ENCODE assay signal across 20 mouse cellular contexts in the genomic region with DNA sequence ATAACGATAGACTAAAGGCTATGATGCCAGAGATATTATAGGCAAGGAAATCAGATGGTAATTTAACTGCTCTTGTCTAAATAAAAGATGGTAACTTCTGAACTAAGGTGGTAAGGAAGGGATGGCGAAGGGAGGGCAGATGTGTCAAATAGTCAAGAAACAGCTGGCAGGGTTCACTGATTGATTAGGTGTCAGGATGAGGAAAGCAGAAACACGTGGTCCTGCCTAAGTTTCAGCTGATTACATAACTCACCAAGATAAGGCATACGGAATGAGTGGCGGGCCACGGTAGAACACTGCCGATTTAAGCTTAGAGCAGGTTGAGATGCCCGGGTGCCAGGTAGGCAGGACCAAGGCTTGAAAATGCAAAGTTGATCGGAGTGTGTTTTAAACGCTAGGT.
A peak's percentile ranks its signal among the peaks of the same experiment; 100 is the strongest.
DNase-seq lines count a peak whose midpoint lies in the region.
"Had no signal": no experiment of that assay in that cellular context is flagged by ENCODE, and none has a peak within 500 bp of the region (broad histone marks: within the 10 kb centered on the region; RNA-seq: fewer than 3 reads in every experiment).

No protein-coding gene starts in this region.

- peak; percentile 54 for DNase-seq in heart, adult 11 months
- DNase-seq in heart, postnatal 36 days, result no peak
- DNase-seq in lung, postnatal 10 days, result peak; percentile 26
- DNase-seq in lung, postnatal 4 days, result no peak
- DNase-seq in lung, postnatal 25 days (ENCODE audit: low spot score), result peak; percentile 23
- DNase-seq in neural tube, embryonic 10.5 days (ENCODE audit: extremely low spot score, low spot score), result no peak
- DNase-seq in forebrain, embryonic 10.5 days (ENCODE audit: extremely low spot score, low spot score), result no peak
- DNase-seq: adrenal gland, postnatal 10 days; adrenal gland, postnatal 25 days; B cell, adult 2 months; cerebellum, adult 11 months; cerebellum, adult 18-20 months; cerebellum, adult 9-10 months; cerebellum, postnatal 10 days; cerebellum, postnatal 25 days had no signal

- H3K36me3 ChIP-seq in forebrain, embryonic 10.5 days (replicated peaks), result no peaks in the 10 kb centered on the region
- H3K36me3 ChIP-seq: embryonic facial prominence, embryonic 10.5 days; embryonic facial prominence, embryonic 12.5 days; forebrain, embryonic 12.5 days; G1E had no signal

- H3K27ac ChIP-seq in forebrain, embryonic 10.5 days, result no peak overlapping the region
- H3K27ac ChIP-seq: embryonic facial prominence, embryonic 10.5 days; embryonic facial prominence, embryonic 12.5 days; forebrain, embryonic 12.5 days had no signal

- 94% methylated on average over 10 of the region's 10 CpGs for WGBS in forebrain, embryonic 10.5 days

- H3K4me1 ChIP-seq in forebrain, embryonic 10.5 days, result peaks cover 41% of the 10 kb centered on the region

- intact Hi-C loops in heart, postnatal 36 days (cut with DNase I), result no loop called here

- H3K9me3 ChIP-seq in forebrain, embryonic 10.5 days, result peaks cover 5% of the 10 kb centered on the region; the same call in 1 of the 2 replicates
- H3K9me3 ChIP-seq: embryonic facial prominence, embryonic 10.5 days; embryonic facial prominence, embryonic 12.5 days; forebrain, embryonic 12.5 days; G1E had no signal

- no peaks in the 10 kb centered on the region for H3K27me3 ChIP-seq in forebrain, embryonic 10.5 days (ENCODE audit: poor library complexity, severe bottlenecking)
- H3K27me3 ChIP-seq: CH12.LX; embryonic facial prominence, embryonic 12.5 days; forebrain, embryonic 12.5 days had no signal

- no peak overlapping the region for H3K4me3 ChIP-seq in forebrain, embryonic 10.5 days
- H3K4me3 ChIP-seq: embryonic facial prominence, embryonic 10.5 days; embryonic facial prominence, embryonic 12.5 days; forebrain, embryonic 12.5 days had no signal

Comparison
In these comparisons a context has a peak if more than half of its experiments do, and no peak if none do; other contexts are left out.
1. DNase-seq: peak in heart, adult 11 months (single experiment), lung, postnatal 10 days (single experiment) and lung, postnatal 25 days (single experiment); none in heart, postnatal 36 days (0 of 2), lung, postnatal 4 days (0 of 2), neural tube, embryonic 10.5 days (single experiment) and forebrain, embryonic 10.5 days (single experiment).